Mouse (Mus musculus) kidney, adult 2 months (tissue): Measurements from ENCODE around the gene Ppara.

Source experiments
- CTCF ChIP-seq: fragments of 200-500 bp; conservative IDR thresholded peaks from 2 replicates; pipeline ENCODE4 v1.5.1; 2011; ENCODE audit warnings: low read depth, mild to moderate bottlenecking, control low read depth, low read length, moderate library complexity, mixed read lengths; ENCODE audit not compliant: insufficient read depth, insufficient read length
- POLR2A ChIP-seq: fragments of 200-500 bp; IDR thresholded peaks from one replicate; pipeline ENCODE4 v1.6.1; 2011; ENCODE audit warnings: low read depth, low read length, control low read depth

DNA sequence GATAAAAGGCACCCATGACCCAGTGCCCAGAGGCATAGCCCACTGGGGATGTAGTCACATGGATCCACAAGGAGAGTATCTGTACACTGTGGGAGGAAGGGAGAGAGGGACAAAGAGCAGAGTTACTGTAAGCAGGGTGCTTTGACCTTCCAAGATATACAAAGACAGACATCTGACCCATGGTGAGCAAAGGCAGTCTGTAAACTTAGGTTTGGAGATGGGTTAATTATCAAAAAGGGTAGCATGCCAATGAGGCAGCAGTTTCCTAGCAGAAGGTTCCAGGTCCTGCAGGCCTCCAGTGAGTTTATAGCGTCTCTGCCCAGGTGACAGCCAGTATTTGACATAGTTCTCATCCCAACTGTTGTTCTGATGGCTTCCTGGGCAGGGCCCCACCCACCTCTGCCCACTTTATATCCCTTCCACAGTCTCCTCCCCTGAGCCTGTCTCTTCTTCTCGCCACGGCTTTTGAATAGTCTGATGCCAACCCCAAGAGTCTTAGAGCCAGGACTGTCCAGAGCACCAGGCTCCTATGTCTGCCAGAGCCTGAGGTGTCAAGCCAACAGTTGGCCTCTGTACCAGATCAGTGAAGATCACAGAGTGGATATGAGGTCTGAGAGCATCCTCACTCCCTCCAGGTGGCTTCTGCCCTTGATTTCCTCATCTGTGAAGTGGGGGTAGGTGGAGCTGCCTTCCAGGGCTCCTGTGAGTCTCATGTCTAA lies 2.7 kb upstream of the Ppara start:
- TF ChIP-seq POLR2A, result no peak
- no peak for TF ChIP-seq CTCF
